Mouse (Mus musculus): Measurements from ENCODE around the gene Olfr1245. TPM values are rescaled to one million over a fixed set of nuclear protein-coding genes. Genes with fewer than 3 reads are reported as not detected.
A peak's percentile ranks its signal among the peaks of the same experiment; 100 is the strongest.
"Not testable (repeated sequence)": the region's sequence is repeated elsewhere in the genome, so short reads cannot be mapped to it uniquely, and the experiment has no call there.

Olfr1245 gene
- not detected in 2 replicates for polyA plus RNA-seq (2011; ENCODE audit: insufficient read depth, insufficient read length, low read depth, missing spikeins)

- H3K4me1 ChIP-seq (ENCODE audit: control insufficient read depth, insufficient read depth, low read length), result no peaks in the 10 kb centered on the region
- H3K27ac ChIP-seq (ENCODE audit: insufficient read depth, low read length), result no peak within 1 kb of the TSS
- no peak within 1 kb of the TSS for H3K9ac ChIP-seq (ENCODE audit: low read depth, poor library complexity, severe bottlenecking)
- H3K36me3 ChIP-seq (ENCODE audit: control insufficient read depth, insufficient read depth, low read length, poor library complexity, severe bottlenecking), result no peaks in the 10 kb centered on the region
- H3K4me3 ChIP-seq (ENCODE audit: low read depth, low read length), result no peak within 1 kb of the TSS
- H3K9me3 ChIP-seq (replicated peaks; ENCODE audit: control insufficient read depth, insufficient read depth, low read length, poor library complexity, severe bottlenecking), result no peaks in the 10 kb centered on the region
- H3K27me3 ChIP-seq (ENCODE audit: control insufficient read depth, insufficient read depth, low read length, poor library complexity, severe bottlenecking), result no peaks in the 10 kb centered on the region
- TF ChIP-seq CTCF (IDR thresholded peaks at IDR 0.05; ENCODE audit: low read depth, low read length), result no peak
- no peak for TF ChIP-seq EP300 (IDR thresholded peaks at IDR 0.05; ENCODE audit: insufficient read depth, low read depth, low read length)
- TF ChIP-seq POLR2A (IDR thresholded peaks at IDR 0.05; ENCODE audit: insufficient read depth, low read length), result no peak
These were observed at the start of gene Olfr1245 for GRCm38 (mm10) chr2:89578347-89578746. Gene Olfr1245 (minus strand): TSS chr2:89578447.

- not testable (repeated sequence) for H3K27ac ChIP-seq (ENCODE audit: insufficient read depth, low read length); H3K4me1 ChIP-seq (ENCODE audit: control insufficient read depth, insufficient read depth, low read length); H3K9me3 ChIP-seq (replicated peaks; ENCODE audit: control insufficient read depth, insufficient read depth, low read length, poor library complexity, severe bottlenecking); H3K4me3 ChIP-seq (ENCODE audit: low read depth, low read length); H3K27me3 ChIP-seq (ENCODE audit: control insufficient read depth, insufficient read depth, low read length, poor library complexity, severe bottlenecking); H3K9ac ChIP-seq (ENCODE audit: low read depth, poor library complexity, severe bottlenecking); H3K36me3 ChIP-seq (ENCODE audit: control insufficient read depth, insufficient read depth, low read length, poor library complexity, severe bottlenecking)
These were observed 39.9 kb upstream of the Olfr1245 start, which contains the start of gene Olfr1248 for GRCm38 (mm10) chr2:89618145-89618544. Gene Olfr1248 (minus strand): TSS chr2:89618245.

GRCm38 (mm10) chr2:89614030-89614429 lies 35.8 kb upstream of the Olfr1245 start, which contains the start of gene Olfr1247:
Gene Olfr1247 (minus strand): TSS chr2:89614130.
- Histone ChIP-seq H3K9ac (ENCODE audit: low read depth, poor library complexity, severe bottlenecking) (no peak within 1 kb of the TSS), H3K4me1 (ENCODE audit: control insufficient read depth, insufficient read depth, low read length) (no peaks in the 10 kb centered on the region), H3K27me3 (ENCODE audit: control insufficient read depth, insufficient read depth, low read length, poor library complexity, severe bottlenecking) (no peaks in the 10 kb centered on the region), H3K4me3 (ENCODE audit: low read depth, low read length) (no peak within 1 kb of the TSS), H3K27ac (ENCODE audit: insufficient read depth, low read length) (no peak within 1 kb of the TSS), H3K9me3 (replicated peaks; ENCODE audit: control insufficient read depth, insufficient read depth, low read length, poor library complexity, severe bottlenecking) (no peaks in the 10 kb centered on the region), H3K36me3 (ENCODE audit: control insufficient read depth, insufficient read depth, low read length, poor library complexity, severe bottlenecking) (no peaks in the 10 kb centered on the region)
- no peak for TF ChIP-seq POLR2A (IDR thresholded peaks at IDR 0.05; ENCODE audit: insufficient read depth, low read length)
- TF ChIP-seq CTCF (IDR thresholded peaks at IDR 0.05; ENCODE audit: low read depth, low read length), result no peak
- no peak for TF ChIP-seq EP300 (IDR thresholded peaks at IDR 0.05; ENCODE audit: insufficient read depth, low read depth, low read length)

- Histone ChIP-seq H3K36me3 (ENCODE audit: control insufficient read depth, insufficient read depth, low read length, poor library complexity, severe bottlenecking) (no peaks in the 10 kb centered on the region), H3K9ac (ENCODE audit: low read depth, poor library complexity, severe bottlenecking) (no peak within 1 kb of the TSS), H3K9me3 (replicated peaks; ENCODE audit: control insufficient read depth, insufficient read depth, low read length, poor library complexity, severe bottlenecking) (no peaks in the 10 kb centered on the region), H3K27me3 (ENCODE audit: control insufficient read depth, insufficient read depth, low read length, poor library complexity, severe bottlenecking) (no peaks in the 10 kb centered on the region), H3K4me3 (ENCODE audit: low read depth, low read length) (no peak within 1 kb of the TSS), H3K4me1 (ENCODE audit: control insufficient read depth, insufficient read depth, low read length) (no peaks in the 10 kb centered on the region), H3K27ac (ENCODE audit: insufficient read depth, low read length) (no peak within 1 kb of the TSS)
- TF ChIP-seq EP300 (IDR thresholded peaks at IDR 0.05; ENCODE audit: insufficient read depth, low read depth, low read length), result no peak
- no peak for TF ChIP-seq CTCF (IDR thresholded peaks at IDR 0.05; ENCODE audit: low read depth, low read length)
- TF ChIP-seq POLR2A (IDR thresholded peaks at IDR 0.05; ENCODE audit: insufficient read depth, low read length), result no peak
These were observed 14.8 kb upstream of the Olfr1245 start, which contains the start of gene Olfr1246 for GRCm38 (mm10) chr2:89593057-89593456. Gene Olfr1246 (minus strand): TSS chr2:89593157.

- not testable (repeated sequence) for H3K9ac ChIP-seq (ENCODE audit: low read depth, poor library complexity, severe bottlenecking); H3K4me1 ChIP-seq (ENCODE audit: control insufficient read depth, insufficient read depth, low read length); H3K9me3 ChIP-seq (replicated peaks; ENCODE audit: control insufficient read depth, insufficient read depth, low read length, poor library complexity, severe bottlenecking)
These were observed 15.5 kb downstream of the Olfr1245 start for GRCm38 (mm10) chr2:89562706-89563105.

GRCm38 (mm10) chr2:89544516-89544915 lies 33.7 kb downstream of the Olfr1245 start:
- TF ChIP-seq EP300 (IDR thresholded peaks at IDR 0.05; ENCODE audit: insufficient read depth, low read depth, low read length), result no peak
- TF ChIP-seq CTCF (IDR thresholded peaks at IDR 0.05; ENCODE audit: low read depth, low read length), result no peak
- TF ChIP-seq POLR2A (IDR thresholded peaks at IDR 0.05; ENCODE audit: insufficient read depth, low read length), result no peak
- no peak overlapping the region for H3K4me3 ChIP-seq (ENCODE audit: low read depth, low read length)
- no peaks in the 10 kb centered on the region for H3K27me3 ChIP-seq (ENCODE audit: control insufficient read depth, insufficient read depth, low read length, poor library complexity, severe bottlenecking)
- H3K36me3 ChIP-seq (ENCODE audit: control insufficient read depth, insufficient read depth, low read length, poor library complexity, severe bottlenecking), result no peaks in the 10 kb centered on the region
- H3K9me3 ChIP-seq (replicated peaks; ENCODE audit: control insufficient read depth, insufficient read depth, low read length, poor library complexity, severe bottlenecking), result no peaks in the 10 kb centered on the region
- no peaks in the 10 kb centered on the region for H3K4me1 ChIP-seq (ENCODE audit: control insufficient read depth, insufficient read depth, low read length)
- H3K9ac ChIP-seq (ENCODE audit: low read depth, poor library complexity, severe bottlenecking), result no peak overlapping the region
- no peak overlapping the region for H3K27ac ChIP-seq (ENCODE audit: insufficient read depth, low read length)

More at GRCm38 (mm10) chr2:89562706-89563105, 15.5 kb downstream of the Olfr1245 start:
- H3K27ac ChIP-seq (ENCODE audit: insufficient read depth, low read length), result peak overlapping the region; percentile 36; the same call in 1 of the 2 replicates
- not testable (repeated sequence) for H3K4me3 ChIP-seq (ENCODE audit: low read depth, low read length); H3K27me3 ChIP-seq (ENCODE audit: control insufficient read depth, insufficient read depth, low read length, poor library complexity, severe bottlenecking); H3K36me3 ChIP-seq (ENCODE audit: control insufficient read depth, insufficient read depth, low read length, poor library complexity, severe bottlenecking)

Measured in ES-Bruce4 (cell line).